17 mouse cellular contexts compared by ENCODE assay signal in the genomic region with DNA sequence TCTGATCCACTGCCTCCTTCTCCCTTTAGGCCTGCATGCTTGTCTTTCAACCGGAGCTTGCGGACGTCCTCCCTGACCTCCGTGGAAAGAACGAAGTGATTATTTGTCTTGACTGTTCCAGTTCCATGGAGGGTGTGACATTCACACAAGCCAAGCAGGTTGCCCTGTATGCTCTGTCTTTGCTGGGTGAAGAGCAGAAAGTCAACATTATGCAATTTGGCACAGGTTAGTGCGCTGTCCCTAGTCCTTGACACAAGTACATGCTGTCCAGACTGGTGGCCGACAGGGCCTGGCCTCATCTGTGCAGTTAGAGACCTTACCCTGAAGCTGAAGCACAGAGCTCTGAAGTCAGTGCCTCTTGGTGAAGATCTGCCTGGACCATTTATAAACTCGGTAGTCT. TPM values are rescaled to one million over a fixed set of nuclear protein-coding genes. Genes with fewer than 3 reads are reported as not detected.
DNase-seq lines count a peak whose midpoint lies in the region; ATAC-seq lines count a peak whose summit lies in the region.
"Had no signal": no experiment of that assay in that cellular context is flagged by ENCODE, and none has a peak within 500 bp of the region (broad histone marks: within the 10 kb centered on the region; RNA-seq: fewer than 3 reads in every experiment).

No protein-coding gene starts in this region.

- H3K4me1 ChIP-seq in heart, embryonic 10.5 days, result no peaks in the 10 kb centered on the region
- H3K4me1 ChIP-seq in brown adipose tissue, adult 24 weeks (ENCODE audit: control insufficient read depth, insufficient read depth, insufficient read length, low read length), result no peaks in the 10 kb centered on the region
- no peaks in the 10 kb centered on the region for H3K4me1 ChIP-seq in liver, embryonic 13.5 days (replicated peaks)
- H3K4me1 ChIP-seq: embryonic facial prominence, embryonic 15.5 days; hindbrain, embryonic 12.5 days; kidney, embryonic 15.5 days; lung, embryonic 15.5 days; neural tube, embryonic 13.5 days had no signal

- H3K27me3 ChIP-seq in heart, embryonic 10.5 days (ENCODE audit: insufficient read depth, poor library complexity, severe bottlenecking), result no peaks in the 10 kb centered on the region
- H3K27me3 ChIP-seq in liver, embryonic 13.5 days, result no peaks in the 10 kb centered on the region
- H3K27me3 ChIP-seq: embryonic facial prominence, embryonic 15.5 days; hindbrain, embryonic 12.5 days; kidney, embryonic 15.5 days; lung, embryonic 15.5 days; neural tube, embryonic 13.5 days had no signal

- no peak overlapping the region for H3K4me2 ChIP-seq in liver, embryonic 13.5 days
- H3K4me2 ChIP-seq: embryonic facial prominence, embryonic 15.5 days; hindbrain, embryonic 12.5 days; kidney, embryonic 15.5 days; lung, embryonic 15.5 days; neural tube, embryonic 13.5 days had no signal

- 89% methylated on average over 8 of the region's 8 CpGs for WGBS in heart, embryonic 10.5 days
- 73% methylated on average over 8 of the region's 8 CpGs for WGBS in liver, embryonic 13.5 days (ENCODE audit: insufficient replicate concordance)

- H3K4me3 ChIP-seq in heart, embryonic 10.5 days, result no peak overlapping the region
- H3K4me3 ChIP-seq in brown adipose tissue, adult 24 weeks (ENCODE audit: insufficient read depth, low read depth, low read length), result no peak overlapping the region
- no peak overlapping the region for H3K4me3 ChIP-seq in liver, embryonic 13.5 days (replicated peaks)
- H3K4me3 ChIP-seq: embryonic facial prominence, embryonic 15.5 days; hindbrain, embryonic 12.5 days; kidney, embryonic 15.5 days; lung, embryonic 15.5 days; neural tube, embryonic 13.5 days had no signal

- H3K36me3 ChIP-seq in heart, embryonic 10.5 days, result peaks cover 82% of the 10 kb centered on the region
- peaks cover 8% of the 10 kb centered on the region; the same call in 1 of the 2 replicates for H3K36me3 ChIP-seq in liver, embryonic 13.5 days
- H3K36me3 ChIP-seq: embryonic facial prominence, embryonic 15.5 days; hindbrain, embryonic 12.5 days; neural tube, embryonic 13.5 days had no signal

- ATAC-seq in liver, embryonic 13.5 days (ENCODE audit: low read depth), result peak; percentile 73

- no peak overlapping the region for H3K9ac ChIP-seq in liver, embryonic 13.5 days
- H3K9ac ChIP-seq: embryonic facial prominence, embryonic 15.5 days; hindbrain, embryonic 12.5 days; kidney, embryonic 15.5 days; lung, embryonic 15.5 days; neural tube, embryonic 13.5 days had no signal

- no peak overlapping the region for H3K27ac ChIP-seq in heart, embryonic 10.5 days
- 0 out of 2 replicates have a peak overlapping the region, but pooled peaks have one; percentile 9 for H3K27ac ChIP-seq in brown adipose tissue, adult 24 weeks (replicated peaks; ENCODE audit: low read depth, low read length)
- no peak overlapping the region for H3K27ac ChIP-seq in liver, embryonic 13.5 days
- H3K27ac ChIP-seq: embryonic facial prominence, embryonic 15.5 days; hindbrain, embryonic 12.5 days; kidney, embryonic 15.5 days; lung, embryonic 15.5 days; neural tube, embryonic 13.5 days had no signal

- peak; percentile 6 to 8 for DNase-seq in heart, adult 9 months (ENCODE audit: low spot score in 2 of 2)
- DNase-seq in heart, embryonic 10.5 days (ENCODE audit: low spot score), result no peak
- no peak for DNase-seq in liver, embryonic 13.5 days
- peak; percentile 43 for DNase-seq in lung, postnatal 25 days (ENCODE audit: low spot score)
- no peak for DNase-seq in right cerebral cortex, postnatal 14 days
- no peak for DNase-seq in cerebellum, postnatal 4 days (ENCODE audit: low spot score in 2 of 2)
- DNase-seq: cerebellum, postnatal 10 days; embryo, embryonic 11 days; gastrocnemius, postnatal 10 days; layer of hippocampus, postnatal 36 days; thymus, postnatal 36 days had no signal

- no peaks in the 10 kb centered on the region for H3K9me3 ChIP-seq in heart, embryonic 10.5 days
- H3K9me3 ChIP-seq in liver, embryonic 13.5 days (replicated peaks), result no peaks in the 10 kb centered on the region
- H3K9me3 ChIP-seq: embryonic facial prominence, embryonic 15.5 days; hindbrain, embryonic 12.5 days; kidney, embryonic 15.5 days; lung, embryonic 15.5 days; neural tube, embryonic 13.5 days had no signal

RNA-seq across cellular contexts. Expression of a gene that starts 45.0 kb away (rescaled TPM):
- polyA plus RNA-seq in heart, embryonic 10.5 days (2016; fragmentation: Nextera tagmentation; extraction: Ambion mirVana), result 6.4 and 9.7 TPM in 2 replicates
- polyA plus RNA-seq in brown adipose tissue, adult 24 weeks (2012; ENCODE audit: insufficient read depth, insufficient read length, missing spikeins), result 8.8 and 10.9 TPM in 2 replicates
- polyA plus RNA-seq in liver, embryonic 13.5 days (2015; fragmentation: Nextera tagmentation; extraction: Ambion mirVana), result 1.5 and 2.0 TPM in 2 replicates

RNA-seq across cellular contexts. Expression of a gene that starts 45.2 kb away (rescaled TPM):
- polyA plus RNA-seq in heart, embryonic 10.5 days (2016; fragmentation: Nextera tagmentation; extraction: Ambion mirVana), result 12.6 and 12.9 TPM in 2 replicates
- polyA plus RNA-seq in brown adipose tissue, adult 24 weeks (2012; ENCODE audit: insufficient read depth, insufficient read length, missing spikeins), result 3.2 and 9.7 TPM in 2 replicates
- polyA plus RNA-seq in liver, embryonic 13.5 days (2015; fragmentation: Nextera tagmentation; extraction: Ambion mirVana), result 4.1 and 5.3 TPM in 2 replicates

RNA-seq across cellular contexts. Expression of a gene that starts 47.6 kb away (rescaled TPM):
- 22.6 and 37.0 TPM in 2 replicates for polyA plus RNA-seq in heart, embryonic 10.5 days (2016; fragmentation: Nextera tagmentation; extraction: Ambion mirVana)
- 13.6 and 17.0 TPM in 2 replicates for polyA plus RNA-seq in brown adipose tissue, adult 24 weeks (2012; ENCODE audit: insufficient read depth, insufficient read length, missing spikeins)
- 15.4 and 16.2 TPM in 2 replicates for polyA plus RNA-seq in liver, embryonic 13.5 days (2015; fragmentation: Nextera tagmentation; extraction: Ambion mirVana)

Comparison
In these comparisons a context has a peak if more than half of its experiments do, and no peak if none do; other contexts are left out.
1. DNase-seq: peak in heart, adult 9 months (2 of 2) and lung, postnatal 25 days (single experiment); none in heart, embryonic 10.5 days (single experiment), liver, embryonic 13.5 days (single experiment), right cerebral cortex, postnatal 14 days (single experiment) and cerebellum, postnatal 4 days (0 of 2).